Mouse (Mus musculus) cerebellum, adult 8-10 months (tissue): ENCODE results near the gene Dmap1.

Source experiments
- DNase-seq: peaks from one replicate; pipeline ENCODE4 v3.0.0; 2022

Gene Dmap1

GRCm38 (mm10) chr4:117655500-117655863 is 26.6 kb downstream of the Dmap1 start:
- DNase-seq, result no peak

DNA sequence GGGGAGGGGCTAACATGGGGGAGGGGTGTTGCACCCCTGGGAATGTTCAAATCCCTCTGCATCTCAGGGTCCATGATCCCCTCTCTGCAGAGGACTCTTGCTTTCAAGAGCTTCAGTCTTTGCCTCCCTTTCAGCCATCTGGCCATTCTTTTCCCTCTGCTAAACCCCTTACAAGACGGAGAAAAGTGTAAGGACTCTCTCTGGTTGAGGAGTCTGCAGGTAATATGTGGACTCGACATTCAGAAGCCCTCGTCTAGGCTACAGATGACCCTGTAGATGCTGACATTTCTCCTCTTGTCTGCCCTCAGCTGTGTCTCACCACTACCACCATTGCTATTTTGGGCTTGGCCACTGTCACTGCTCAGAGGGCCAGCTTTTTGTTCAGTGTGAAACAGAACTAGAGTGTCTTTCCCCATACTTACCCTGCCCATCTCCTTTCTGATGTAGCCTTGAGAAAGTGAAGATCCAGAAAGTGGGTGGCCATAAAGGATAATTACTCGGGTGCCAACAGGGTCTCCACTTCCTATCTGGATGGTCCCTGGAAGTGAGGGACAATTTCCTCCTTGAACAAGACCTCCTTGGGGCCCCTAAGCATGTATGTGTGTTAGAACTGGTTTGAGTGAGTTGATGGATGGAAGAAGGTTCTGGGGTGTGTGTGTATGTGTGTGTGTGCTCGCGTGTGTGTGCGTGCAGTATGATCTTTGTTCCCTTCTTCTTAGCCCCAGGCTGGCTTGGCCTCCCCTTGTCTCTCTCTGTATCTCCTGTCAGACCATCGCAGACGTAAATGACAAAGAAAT is 27.2 kb downstream of the Dmap1 start:
- DNase-seq, result no peak

DNA sequence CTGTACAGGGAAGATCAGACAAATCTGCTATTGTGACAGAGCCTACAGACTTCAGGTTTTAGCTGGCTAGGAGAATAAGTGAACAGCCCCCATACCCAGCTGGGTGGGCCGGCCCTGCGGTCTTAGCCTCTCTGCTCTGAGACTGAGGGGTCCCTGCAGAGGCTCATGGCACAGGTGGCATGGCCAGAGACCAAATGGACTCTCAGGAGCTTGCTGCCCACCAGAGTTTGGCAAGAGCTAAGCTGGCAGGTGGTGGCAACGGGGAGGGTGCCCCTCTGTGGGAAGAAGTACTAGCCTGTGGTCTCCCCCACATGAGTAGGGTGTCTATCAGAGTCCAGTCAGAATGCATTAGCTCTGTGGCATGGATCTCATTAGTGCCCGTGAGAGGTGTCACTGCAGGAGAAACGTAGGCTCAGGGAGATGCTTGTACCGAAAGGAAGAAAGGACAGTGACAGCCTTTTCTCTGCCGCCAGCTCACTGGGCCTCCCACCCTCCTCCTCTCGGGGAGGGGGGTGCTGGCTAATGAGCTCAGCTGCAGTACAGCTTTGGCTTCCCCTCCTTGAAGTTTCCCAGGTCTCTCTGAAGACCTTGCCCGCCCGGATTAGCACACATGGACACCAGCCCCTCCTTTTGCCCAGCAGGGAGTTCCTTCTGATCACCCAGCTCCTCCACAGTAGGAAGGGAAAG is 27.9 kb downstream of the Dmap1 start:
- no peak for DNase-seq

- DNase-seq, result no peak
Measured at GRCm38 (mm10) chr4:117652727-117653126, 29.3 kb downstream of the Dmap1 start.

- no peak for DNase-seq
Measured at GRCm38 (mm10) chr4:117651626-117652101, 30.4 kb downstream of the Dmap1 start.

DNA sequence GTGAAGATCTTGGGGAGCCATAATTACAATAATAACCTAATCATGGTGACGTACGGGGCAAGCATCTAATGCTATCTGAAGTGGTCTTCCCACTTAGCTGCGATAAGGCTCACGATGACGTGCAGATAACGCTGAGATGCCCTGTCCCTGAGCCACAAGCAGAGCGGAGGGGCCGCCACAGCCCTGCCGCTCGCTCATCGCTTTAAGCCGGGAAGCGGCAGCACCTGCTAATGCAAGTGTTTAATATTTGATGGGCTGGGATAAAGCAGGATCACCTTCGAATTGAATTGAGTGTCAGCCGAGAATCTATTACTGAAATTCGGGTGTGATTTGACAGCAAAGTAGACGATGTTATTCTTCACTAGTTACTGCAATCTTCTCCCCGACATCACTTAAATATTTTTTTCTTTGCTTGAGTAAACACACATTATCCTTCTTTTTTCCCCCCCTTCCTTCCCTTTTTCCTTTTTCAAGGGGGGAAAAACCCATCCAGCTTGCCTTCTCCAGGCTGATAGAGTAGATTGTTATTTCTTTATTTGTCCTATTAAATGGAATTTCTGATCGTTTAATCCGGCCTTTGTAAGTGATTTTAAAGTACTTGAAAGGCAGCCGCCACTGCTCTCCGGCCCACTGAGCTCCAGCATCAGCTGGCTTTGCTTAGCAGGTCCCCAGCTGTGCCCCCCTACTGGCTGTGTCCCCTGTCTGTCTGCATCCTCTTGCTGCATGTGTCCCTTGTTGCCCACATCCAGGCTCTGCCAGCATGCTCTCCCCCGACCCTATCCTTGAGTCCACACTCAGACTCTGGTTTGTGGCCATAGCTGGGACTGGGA is 34.9 kb downstream of the Dmap1 start:
- DNase-seq, result no peak

GRCm38 (mm10) chr4:117646496-117646895 is 35.6 kb downstream of the Dmap1 start:
- no peak for DNase-seq

DNA sequence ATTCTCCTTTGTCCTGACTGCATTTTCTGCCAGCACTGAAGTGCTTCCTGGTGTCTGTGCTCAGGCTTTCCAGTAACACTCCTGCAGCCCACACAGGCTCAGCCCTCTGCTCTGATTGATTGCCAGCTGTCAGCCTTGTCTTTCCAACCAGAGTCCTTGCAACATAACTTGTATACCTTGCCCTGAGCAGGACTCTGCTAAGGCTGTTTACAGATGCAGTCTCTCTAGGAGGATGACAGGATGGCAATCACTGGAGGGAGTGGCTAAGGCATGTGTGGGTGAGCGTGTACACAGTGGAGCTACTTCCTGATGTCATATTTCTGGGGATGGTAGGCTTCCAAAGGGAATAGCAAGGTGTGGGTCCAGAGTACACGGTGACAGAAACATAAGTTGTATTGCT is 36.2 kb downstream of the Dmap1 start:
- DNase-seq, result no peak

DNA sequence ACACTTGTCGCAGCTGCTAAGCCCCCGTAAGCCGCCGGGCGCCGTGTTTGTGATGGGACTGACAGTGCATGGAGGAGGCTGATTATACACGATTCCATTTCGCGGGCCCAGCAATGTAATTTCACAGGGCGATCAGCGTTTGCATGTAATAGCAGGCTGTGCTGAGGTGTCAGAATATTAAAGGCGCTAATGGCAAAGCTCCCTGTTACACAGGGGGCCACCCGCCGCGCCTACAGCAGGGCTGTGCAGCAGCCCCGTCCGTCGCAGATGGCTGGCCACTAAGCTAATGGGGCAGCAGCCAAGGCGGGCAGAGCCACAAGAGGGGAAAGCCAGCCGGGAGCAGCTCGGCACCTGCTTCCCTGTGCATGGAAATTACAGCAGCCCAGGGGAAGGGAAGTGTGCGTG is 37.0 kb downstream of the Dmap1 start:
- peak; percentile 83 for DNase-seq

GRCm38 (mm10) chr4:117641804-117642203 is 40.3 kb downstream of the Dmap1 start:
- no peak for DNase-seq

DNA sequence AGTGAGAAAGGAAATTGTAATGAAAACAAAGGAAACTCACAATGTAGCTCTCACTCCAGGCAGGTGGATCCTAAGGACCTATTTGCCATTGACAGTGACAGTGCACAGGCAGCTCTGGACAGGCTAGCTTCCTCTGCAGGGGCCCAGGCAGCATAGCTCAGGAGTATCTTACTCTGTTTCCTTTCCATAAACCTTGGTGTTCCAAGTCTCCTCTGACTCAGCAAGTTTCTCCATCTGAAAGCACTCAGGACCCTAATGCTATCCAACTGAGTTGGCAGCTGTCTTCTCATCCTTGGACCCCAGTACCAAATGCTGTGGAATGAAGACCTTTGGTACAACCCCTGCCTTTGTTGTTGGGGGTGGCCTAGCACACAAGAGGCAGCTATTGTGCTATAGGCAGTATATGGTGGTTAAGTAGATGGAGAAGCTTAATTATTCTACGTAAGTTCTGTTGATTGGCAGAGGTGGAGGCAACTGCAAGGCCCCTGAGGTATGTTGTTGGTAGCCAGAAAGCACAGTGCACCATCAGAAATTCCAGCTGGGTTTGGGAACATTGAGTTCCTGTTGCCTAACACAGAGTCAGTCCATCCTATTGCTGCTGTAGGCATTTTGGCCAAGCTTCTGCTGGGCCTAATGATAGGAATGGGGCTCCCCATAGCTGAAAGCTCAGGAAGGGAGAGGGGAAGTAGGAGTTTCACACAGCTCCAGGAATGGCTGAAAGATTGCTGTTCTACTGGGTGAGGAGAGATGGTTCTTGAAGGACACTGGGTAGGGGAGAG is 41.0 kb downstream of the Dmap1 start:
- no peak for DNase-seq

DNA sequence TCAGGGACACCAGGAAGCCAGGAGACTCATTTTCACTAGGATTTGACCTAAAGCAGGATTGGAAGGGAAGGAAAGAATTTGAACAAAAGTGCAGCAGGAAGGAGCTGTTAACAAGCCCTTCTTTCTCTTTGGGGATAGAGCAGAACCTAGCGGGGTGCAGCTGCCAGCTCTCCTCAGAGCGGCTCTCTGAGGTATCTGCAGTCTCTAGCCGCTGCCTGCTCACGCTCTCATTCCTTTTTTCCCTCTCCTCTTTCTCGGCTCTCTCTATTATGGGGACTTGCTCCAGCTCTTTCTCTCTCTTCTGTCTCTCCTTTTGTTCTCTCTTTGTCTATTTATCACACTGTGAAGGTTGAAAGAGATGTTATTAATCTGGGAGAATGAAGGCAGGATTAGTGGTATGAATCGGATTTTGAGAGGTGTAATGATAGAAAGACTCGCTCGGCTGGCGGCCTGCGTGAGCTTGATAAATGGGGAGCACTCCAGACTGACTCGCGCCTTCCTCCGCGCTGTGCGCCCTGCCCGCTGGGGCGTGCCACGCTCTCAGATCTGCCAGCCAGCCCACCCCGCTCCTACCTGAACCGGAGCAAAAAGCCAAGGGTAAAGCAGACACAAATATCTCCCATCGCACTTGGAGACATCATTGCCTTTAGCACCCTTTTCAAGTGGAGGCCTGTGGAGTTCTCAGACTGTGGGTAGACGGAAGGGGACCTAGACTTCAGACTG is 45.0 kb downstream of the Dmap1 start:
- DNase-seq, result no peak

GRCm38 (mm10) chr4:117636152-117636551 is 45.9 kb downstream of the Dmap1 start:
- DNase-seq, result no peak

GRCm38 (mm10) chr4:117634642-117635041 is 47.4 kb downstream of the Dmap1 start:
- no peak for DNase-seq

DNA sequence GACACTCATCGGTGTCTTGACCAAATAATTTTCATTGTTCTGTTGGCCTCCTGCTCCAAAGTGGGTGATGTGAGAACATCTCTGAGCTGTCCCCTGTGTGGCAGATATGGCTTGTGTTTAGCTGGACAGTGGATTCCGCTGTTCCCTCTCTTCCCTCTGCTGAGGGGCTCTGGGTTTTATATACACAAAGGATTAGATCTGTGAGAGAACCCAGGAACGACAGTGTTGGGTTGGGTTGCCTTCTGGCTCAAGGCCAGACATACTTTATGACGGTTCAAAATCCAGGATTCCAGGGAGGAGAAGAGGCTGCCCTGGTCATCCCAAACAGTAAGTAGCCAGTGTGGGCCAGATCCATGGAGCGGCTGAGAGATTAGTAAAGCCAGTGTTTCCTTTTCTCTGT is 48.5 kb downstream of the Dmap1 start:
- DNase-seq, result no peak

DNA sequence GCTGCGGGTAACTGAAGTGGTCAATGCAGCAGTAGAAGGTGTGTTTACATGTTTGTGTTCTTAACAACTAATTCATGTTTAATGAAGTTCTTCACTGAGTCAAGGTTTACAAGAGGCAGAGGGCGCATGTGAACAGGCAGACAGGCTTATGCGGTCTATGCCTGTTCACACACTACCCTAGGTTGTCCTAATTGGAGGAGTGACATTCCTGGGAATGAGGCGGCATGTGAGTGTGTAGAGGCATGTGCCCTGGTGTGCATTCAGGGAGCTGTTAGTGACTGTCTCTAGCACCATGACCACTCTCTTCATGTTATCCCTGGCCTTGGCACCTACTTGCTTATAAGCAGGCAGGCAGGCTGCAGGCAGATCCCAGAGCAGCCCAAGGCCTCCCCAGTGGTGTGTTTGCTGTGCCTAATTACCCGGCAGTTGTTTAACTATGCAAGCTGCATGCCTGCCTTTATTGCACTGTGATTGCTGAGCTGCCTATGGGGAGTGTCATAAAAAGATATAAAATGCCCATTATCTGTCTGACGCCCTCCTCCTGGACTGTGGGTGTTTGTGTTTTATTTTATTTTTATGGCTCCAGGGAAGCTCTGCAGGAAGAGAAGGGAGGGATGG is 51.9 kb downstream of the Dmap1 start:
- DNase-seq, result no peak

DNA sequence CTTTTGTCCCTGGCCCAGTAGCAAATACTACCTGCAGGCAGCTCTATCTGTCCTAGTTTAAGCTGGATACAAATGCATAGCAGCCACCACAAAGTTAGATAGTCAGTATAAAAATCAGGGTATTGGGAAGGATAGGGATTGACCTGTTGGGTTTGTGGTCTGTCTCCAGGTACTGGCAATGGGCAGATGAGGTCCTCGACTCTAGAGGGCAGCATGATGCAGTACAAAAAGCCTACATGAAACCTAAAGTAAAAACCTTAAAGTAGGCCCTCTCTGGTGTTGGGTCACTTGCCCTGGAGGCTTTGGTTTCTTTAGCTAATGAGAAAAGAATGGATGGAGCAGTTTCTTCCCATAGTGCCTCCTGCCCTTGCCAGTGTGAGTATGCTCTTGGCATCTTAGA is 53.6 kb downstream of the Dmap1 start:
- no peak for DNase-seq
